Mouse (Mus musculus) cerebellum, adult 11 months (tissue): Measurements from ENCODE around the gene Gm3543.
"Not testable (repeated sequence)": the region's sequence is repeated elsewhere in the genome, so short reads cannot be mapped to it uniquely, and the experiment has no call there.

Source experiments
- DNase-seq: peaks from one replicate; pipeline ENCODE4 v3.0.0; 2022

Gene Gm3543

GRCm38 (mm10) chr14:41983225-41983624 lies at the start of gene Gm3543:
TSS of gene Gm3543 (minus strand) at chr14:41983325.
- DNase-seq: not testable (repeated sequence)

GRCm38 (mm10) chr14:41968596-41968995 lies 14.5 kb downstream of the Gm3543 start:
- not testable (repeated sequence) for DNase-seq

GRCm38 (mm10) chr14:41967827-41968226 lies 15.3 kb downstream of the Gm3543 start, which contains the start of gene Gm6401:
TSS of gene Gm6401 (minus strand) at chr14:41967927.
- not testable (repeated sequence) for DNase-seq

GRCm38 (mm10) chr14:41964095-41964494 lies 19.0 kb downstream of the Gm3543 start:
- DNase-seq: not testable (repeated sequence)

- not testable (repeated sequence) for DNase-seq
Observed at GRCm38 (mm10) chr14:41943695-41944094, 39.4 kb downstream of the Gm3543 start, which contains the start of gene 1700024B05Rik. TSS of gene 1700024B05Rik (plus strand) at chr14:41943995.
